9 mouse cellular contexts compared by ENCODE assay signal in the genomic region with DNA sequence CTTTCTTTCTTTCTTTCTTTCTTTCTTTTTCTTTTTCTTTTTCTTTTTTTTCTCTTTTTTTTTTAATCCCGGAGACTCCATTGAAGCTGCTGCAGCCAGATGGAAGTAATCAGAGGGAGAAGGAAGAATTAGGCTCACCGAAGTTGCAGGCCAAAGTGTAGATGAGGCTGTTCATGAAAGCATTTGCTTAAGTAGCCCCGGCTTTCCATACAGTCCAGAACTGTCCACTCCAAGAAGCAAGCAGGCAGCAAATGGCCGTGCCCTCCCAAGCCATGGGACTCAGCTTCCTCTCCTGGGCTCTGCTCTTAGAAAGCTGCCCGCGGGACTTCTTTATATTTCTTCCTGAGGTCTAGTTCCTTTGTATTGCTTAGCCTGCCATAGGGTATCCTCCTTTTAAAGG. TPM values are rescaled to one million over a fixed set of nuclear protein-coding genes. Genes with fewer than 3 reads are reported as not detected.
DNase-seq lines count a peak whose midpoint lies in the region; ATAC-seq and TF ChIP-seq lines count a peak whose summit lies in the region.
"Had no signal": no experiment of that assay in that cellular context is flagged by ENCODE, and none has a peak within 500 bp of the region (broad histone marks: within the 10 kb centered on the region; RNA-seq: fewer than 3 reads in every experiment).

No protein-coding gene starts in this region.

- no peak overlapping the region; the same call in 1 of the 2 replicates for H3K9ac ChIP-seq in kidney, embryonic 16.5 days (replicated peaks; ENCODE audit: low read length)
- H3K9ac ChIP-seq in forebrain, embryonic 12.5 days: no peak overlapping the region
- peak overlapping the region; percentile 68; the same call in 1 of the 2 replicates for H3K9ac ChIP-seq in limb, embryonic 14.5 days (ENCODE audit: low read depth, low read length, severe bottlenecking)

- no peak for ATAC-seq in kidney, embryonic 16.5 days (ENCODE audit: low FRiP score, low TSS enrichment)
- no peak for ATAC-seq in forebrain, embryonic 12.5 days (ENCODE audit: low FRiP score)
- ATAC-seq in limb, embryonic 14.5 days (ENCODE audit: low FRiP score, low read depth): no peak
- no peak for ATAC-seq in cerebellum, adult (ENCODE audit: insufficient number of reproducible peaks, low FRiP score, low TSS enrichment)

- TF ChIP-seq CTCF in kidney, adult 2 months (conservative IDR thresholded peaks at IDR 0.05; ENCODE audit: insufficient read depth, insufficient read length, low read depth, low read length): no peak
- no peak for TF ChIP-seq CTCF in left cerebral cortex, adult 2 months (IDR thresholded peaks at IDR 0.05)

- TF ChIP-seq POLR2A in kidney, adult 2 months (IDR thresholded peaks at IDR 0.05; ENCODE audit: low read depth, low read length): no peak
- TF ChIP-seq POLR2A in limb, embryonic 14.5 days (IDR thresholded peaks at IDR 0.05; ENCODE audit: borderline replicate concordance, extremely low read depth, insufficient read depth, insufficient read length): no peak

- peak overlapping the region; percentile 53 for H3K4me3 ChIP-seq in kidney, embryonic 16.5 days (ENCODE audit: low read length)
- H3K4me3 ChIP-seq in kidney, adult 2 months (ENCODE audit: insufficient read depth, low read depth, low read length): no peak overlapping the region
- peak overlapping the region; percentile 57; the same call in 1 of the 2 replicates for H3K4me3 ChIP-seq in forebrain, embryonic 12.5 days (replicated peaks)
- H3K4me3 ChIP-seq in limb, embryonic 14.5 days (replicated peaks; ENCODE audit: low read length): peak overlapping the region; percentile 53
- H3K4me3 ChIP-seq in left cerebral cortex, adult 2 months: no peak overlapping the region

- peaks cover 27% of the 10 kb centered on the region for H3K27me3 ChIP-seq in kidney, embryonic 16.5 days (ENCODE audit: insufficient read depth, low read length)
- H3K27me3 ChIP-seq in kidney, adult 2 months (replicated peaks; ENCODE audit: control insufficient read depth, insufficient read depth, low read length): peaks cover 2% of the 10 kb centered on the region; the same call in 1 of the 2 replicates
- H3K27me3 ChIP-seq in forebrain, embryonic 12.5 days: peaks cover 37% of the 10 kb centered on the region
- no peaks in the 10 kb centered on the region for H3K27me3 ChIP-seq in limb, embryonic 14.5 days (ENCODE audit: control insufficient read depth, insufficient read depth, low read length)

- 30% methylated on average over 6 of the region's 6 CpGs for WGBS in kidney, embryonic 16.5 days
- WGBS in kidney, adult 2 months: 53% methylated on average over 6 of the region's 6 CpGs
- 11% methylated on average over 6 of the region's 6 CpGs for WGBS in forebrain, embryonic 12.5 days
- 14% methylated on average over 6 of the region's 6 CpGs for WGBS in limb, embryonic 14.5 days

- peak overlapping the region; percentile 97 for H3K4me2 ChIP-seq in kidney, embryonic 16.5 days (replicated peaks; ENCODE audit: low read depth, low read length)
- H3K4me2 ChIP-seq in forebrain, embryonic 12.5 days: peak overlapping the region; percentile 83
- peak overlapping the region; percentile 92 for H3K4me2 ChIP-seq in limb, embryonic 14.5 days (replicated peaks; ENCODE audit: low read depth, low read length, severe bottlenecking)

- H3K9me3 ChIP-seq in kidney, embryonic 16.5 days (ENCODE audit: low read length): no peaks in the 10 kb centered on the region
- no peaks in the 10 kb centered on the region for H3K9me3 ChIP-seq in forebrain, embryonic 12.5 days
- no peaks in the 10 kb centered on the region for H3K9me3 ChIP-seq in limb, embryonic 14.5 days (ENCODE audit: control insufficient read depth, low read length)

- no peak overlapping the region for H3K27ac ChIP-seq in kidney, embryonic 16.5 days (ENCODE audit: low read length)
- no peak overlapping the region for H3K27ac ChIP-seq in kidney, adult 2 months (ENCODE audit: insufficient read depth, low read depth, low read length)
- peak overlapping the region; percentile 19; the same call in 1 of the 2 replicates for H3K27ac ChIP-seq in forebrain, embryonic 12.5 days
- H3K27ac ChIP-seq in limb, embryonic 14.5 days (replicated peaks; ENCODE audit: low read depth, low read length): peak overlapping the region; percentile 95
- no peak overlapping the region for H3K27ac ChIP-seq in left cerebral cortex, adult 2 months

- intact Hi-C loops in left cerebral cortex, adult 2 months (cut with DNase I): loop anchor here (5.0 kb wide), 2 partner anchors 72 to 142 kb away; no protein-coding TSS in a partner anchor

- H3K4me1 ChIP-seq in kidney, embryonic 16.5 days (ENCODE audit: insufficient read depth, low read length): peaks cover 37% of the 10 kb centered on the region
- H3K4me1 ChIP-seq in kidney, adult 2 months (ENCODE audit: control insufficient read depth, insufficient read depth, low read length): no peaks in the 10 kb centered on the region
- peaks cover 52% of the 10 kb centered on the region for H3K4me1 ChIP-seq in forebrain, embryonic 12.5 days
- peaks cover 37% of the 10 kb centered on the region for H3K4me1 ChIP-seq in limb, embryonic 14.5 days (ENCODE audit: control insufficient read depth, insufficient read depth, low read length)

- no peak for DNase-seq in kidney, adult 2 months
- DNase-seq in limb, embryonic 14.5 days (ENCODE audit: low spot score): no peak
- peak; percentile 43 for DNase-seq in retina, embryonic 14.5 days (ENCODE audit: low spot score)
- DNase-seq in left cerebral cortex, adult 2 months (ENCODE audit: extremely low spot score in 1 of 2, low spot score in 2 of 2): no peak
- DNase-seq in layer of hippocampus, adult 8-10 months (ENCODE audit: low spot score in 2 of 2): no peak

- H3K36me3 ChIP-seq in kidney, embryonic 16.5 days (ENCODE audit: insufficient read depth, low read length): no peaks in the 10 kb centered on the region
- H3K36me3 ChIP-seq in kidney, adult 2 months (ENCODE audit: control insufficient read depth, insufficient read depth, low read length): no peaks in the 10 kb centered on the region
- H3K36me3 ChIP-seq in forebrain, embryonic 12.5 days (replicated peaks): no peaks in the 10 kb centered on the region
- H3K36me3 ChIP-seq in limb, embryonic 14.5 days (ENCODE audit: control insufficient read depth, insufficient read depth, low read length): no peaks in the 10 kb centered on the region

RNA-seq across cellular contexts. Expression of a gene that starts 1.0 kb away (rescaled TPM):
- polyA plus RNA-seq in kidney, embryonic 16.5 days (2015; fragmentation: Nextera tagmentation; extraction: Ambion mirVana): 6.5 and 7.3 TPM in 2 replicates
- 0.44 and 0.52 TPM in 2 replicates for polyA plus RNA-seq in kidney, adult 2 months (2012; rRNA removed)
- polyA plus RNA-seq in forebrain, embryonic 12.5 days (2016; fragmentation: Nextera tagmentation; extraction: Ambion mirVana): 10.8 and 11.4 TPM in 2 replicates
- polyA plus RNA-seq in limb, embryonic 14.5 days (2012; rRNA removed): 31.5 and 45.6 TPM in 2 replicates
- polyA plus RNA-seq in limb, embryonic 14.5 days (2014; fragmentation: Nextera tagmentation; extraction: Ambion mirVana): 23.0 and 25.4 TPM in 2 replicates
- 1 to 10 TPM; 3.4 TPM for total RNA-seq in left cerebral cortex, adult 2 months (2021)
- 1 to 10 TPM; 3.7 to 7.0 (median 5.0) TPM for total RNA-seq in layer of hippocampus, adult 8-10 months (2022)
- total RNA-seq: liver, adult 2 months had no signal

Comparison
In these comparisons a context has a peak if more than half of its experiments do, and no peak if none do; other contexts are left out.
1. H3K4me3 ChIP-seq: peak in kidney, embryonic 16.5 days (single experiment), forebrain, embryonic 12.5 days (single experiment) and limb, embryonic 14.5 days (single experiment); none in kidney, adult 2 months (single experiment) and left cerebral cortex, adult 2 months (single experiment).
2. H3K27ac ChIP-seq: peak in forebrain, embryonic 12.5 days (single experiment) and limb, embryonic 14.5 days (single experiment); none in kidney, embryonic 16.5 days (single experiment), kidney, adult 2 months (single experiment) and left cerebral cortex, adult 2 months (single experiment).
3. Peak in every context shown above with its lines, with median percentiles within 50 percentile points of each other: H3K4me2 ChIP-seq.